Mouse (Mus musculus) kidney, adult 2 months (tissue): Measurements from ENCODE around the gene Cdk12.

Experiments
- CTCF ChIP-seq: fragments of 200-500 bp; conservative IDR thresholded peaks from 2 replicates; pipeline ENCODE4 v1.5.1; 2011; ENCODE audit warnings: low read depth, mild to moderate bottlenecking, control low read depth, low read length, moderate library complexity, mixed read lengths; ENCODE audit not compliant: insufficient read depth, insufficient read length
- POLR2A ChIP-seq: fragments of 200-500 bp; IDR thresholded peaks from one replicate; pipeline ENCODE4 v1.6.1; 2011; ENCODE audit warnings: low read depth, low read length, control low read depth

- TF ChIP-seq POLR2A (no peak), CTCF (no peak)
These were observed 88.0 kb downstream of the Cdk12 start for GRCm38 (mm10) chr11:98290906-98291305.
